Comparison of ENCODE assay signal across 8 mouse cellular contexts in the genomic region with DNA sequence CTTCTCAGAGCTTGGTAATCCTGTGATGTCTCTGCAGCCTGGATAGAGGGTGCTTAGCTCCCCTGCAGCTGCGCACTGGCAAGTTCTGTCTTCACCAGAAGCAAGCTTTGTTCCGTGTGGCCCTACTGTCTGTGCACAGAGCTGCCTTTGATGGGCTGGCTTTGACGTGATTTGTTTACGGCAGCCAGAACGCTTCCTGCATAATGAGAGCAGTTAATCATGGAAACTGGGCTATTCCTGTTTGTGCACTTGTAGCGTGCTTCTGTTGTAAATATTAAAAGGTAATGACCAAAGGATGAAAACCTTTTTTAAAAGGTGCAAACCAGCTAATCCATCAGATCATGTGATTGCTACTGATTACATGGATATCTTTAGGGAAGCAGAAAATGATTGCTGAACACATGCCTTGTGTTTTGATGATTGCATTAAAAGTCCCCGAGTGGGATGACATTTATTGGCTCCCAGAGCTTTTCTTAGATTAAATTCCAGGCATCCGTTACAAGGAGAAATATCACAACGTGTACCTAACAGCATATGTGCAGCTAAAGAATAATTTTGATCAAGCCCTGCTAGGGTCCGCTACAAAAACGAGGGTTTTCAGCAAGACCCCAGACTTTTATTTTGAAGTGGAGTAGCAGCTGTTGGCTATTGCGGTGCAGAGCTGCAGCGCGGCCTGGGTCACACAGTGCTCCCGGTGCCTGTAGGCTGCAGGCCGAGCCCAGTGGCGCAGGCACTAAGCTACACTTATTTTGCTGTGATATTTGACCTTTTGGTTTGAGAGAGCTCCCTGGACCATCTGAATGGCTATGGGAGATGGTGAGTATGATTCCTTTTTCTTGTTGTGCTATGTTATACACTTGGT. TPM values are rescaled to one million over a fixed set of nuclear protein-coding genes. Genes with fewer than 3 reads are reported as not detected.
DNase-seq lines count a peak whose midpoint lies in the region; ATAC-seq and TF ChIP-seq lines count a peak whose summit lies in the region.

No protein-coding gene starts in this region.

- intact Hi-C loops in gastrocnemius, adult 2 months (cut with DNase I) = loop anchor here (5.0 kb wide), 1 partner anchor 51 kb away; a partner anchor contains a TSS

- no peaks in the 10 kb centered on the region for H3K9me3 ChIP-seq in hindbrain, embryonic 15.5 days

- peak overlapping the region; percentile 88 for H3K27ac ChIP-seq in gastrocnemius, adult 2 months
- peak overlapping the region; percentile 93 for H3K27ac ChIP-seq in hindbrain, embryonic 15.5 days (replicated peaks)

- peak; percentile 95 for ATAC-seq in hindbrain, embryonic 15.5 days (ENCODE audit: low FRiP score, low read depth)

- DNase-seq in ZHBTc4 (ENCODE audit: low read depth, low spot score) = peak; percentile 65
- peak; percentile 36 to 63 for DNase-seq in cerebellum, postnatal 4 days (ENCODE audit: low spot score in 2 of 2)
- DNase-seq in gastrocnemius, adult 2 months = peak; percentile 86
- DNase-seq in layer of hippocampus, postnatal 36 days = peak; percentile 77 to 82
- DNase-seq in lung, postnatal 10 days = peak; percentile 82
- DNase-seq in ovary, postnatal 10 days (ENCODE audit: low spot score) = peak; percentile 27
- peak; percentile 47 for DNase-seq in thymus, postnatal 25 days

- WGBS in hindbrain, embryonic 15.5 days = under 1% methylated on average over 17 of the region's 17 CpGs

- H3K9ac ChIP-seq in hindbrain, embryonic 15.5 days = peak overlapping the region; percentile 64

- peaks cover 36% of the 10 kb centered on the region for H3K4me1 ChIP-seq in hindbrain, embryonic 15.5 days (replicated peaks)

- TF ChIP-seq CTCF in gastrocnemius, adult 2 months (IDR thresholded peaks at IDR 0.05) = no peak

- no peaks in the 10 kb centered on the region for H3K36me3 ChIP-seq in hindbrain, embryonic 15.5 days

- peak overlapping the region; percentile 74 for H3K4me2 ChIP-seq in hindbrain, embryonic 15.5 days

- peak overlapping the region; percentile 88 for H3K4me3 ChIP-seq in gastrocnemius, adult 2 months
- H3K4me3 ChIP-seq in hindbrain, embryonic 15.5 days = peak overlapping the region; percentile 55

- H3K27me3 ChIP-seq in hindbrain, embryonic 15.5 days = no peaks in the 10 kb centered on the region

RNA-seq across cellular contexts. Expression of a gene that starts 51.6 kb away (rescaled TPM):
- total RNA-seq in gastrocnemius, adult 2 months (2021) = 10 to 100 TPM; 42.0 to 52.7 TPM
- 117 and 123 TPM in 2 replicates for polyA plus RNA-seq in hindbrain, embryonic 15.5 days (2015; fragmentation: Nextera tagmentation; extraction: Ambion mirVana)
- 100 to 1,000 TPM; 211 to 212 TPM for total RNA-seq in layer of hippocampus, postnatal 36 days (2021)

Comparison
In these comparisons a context has a peak if more than half of its experiments do, and no peak if none do; other contexts are left out.
1. Peak in every context shown above with its lines: DNase-seq, ATAC-seq, H3K4me3 ChIP-seq and H3K27ac ChIP-seq.
2. DNase-seq: peak in every context shown above with its lines; median percentile 86 in gastrocnemius, adult 2 months; 82 in lung, postnatal 10 days; 80 in layer of hippocampus, postnatal 36 days; 65 in ZHBTc4; 50 in cerebellum, postnatal 4 days; 47 in thymus, postnatal 25 days; 27 in ovary, postnatal 10 days.